Mouse (Mus musculus) thymus, adult 2 months (tissue): Measurements from ENCODE around the gene Cd209d.

ENCODE experiments used
- CTCF ChIP-seq: fragments of 200-500 bp; IDR thresholded peaks from 2 replicates; pipeline ENCODE4 v1.5.1; 2012; ENCODE audit warnings: mild to moderate bottlenecking, control low read depth, low read length, moderate library complexity, borderline replicate concordance; ENCODE audit not compliant: control insufficient read depth, poor library complexity, insufficient read depth; ENCODE audit errors: extremely low read depth
- POLR2A ChIP-seq: fragments of 200-500 bp; IDR thresholded peaks from 2 replicates; pipeline ENCODE4 v1.6.1; 2012; ENCODE audit warnings: mild to moderate bottlenecking, low read length, control low read depth, moderate library complexity; ENCODE audit not compliant: control insufficient read depth, poor library complexity, insufficient read depth; ENCODE audit errors: extremely low read depth

DNA sequence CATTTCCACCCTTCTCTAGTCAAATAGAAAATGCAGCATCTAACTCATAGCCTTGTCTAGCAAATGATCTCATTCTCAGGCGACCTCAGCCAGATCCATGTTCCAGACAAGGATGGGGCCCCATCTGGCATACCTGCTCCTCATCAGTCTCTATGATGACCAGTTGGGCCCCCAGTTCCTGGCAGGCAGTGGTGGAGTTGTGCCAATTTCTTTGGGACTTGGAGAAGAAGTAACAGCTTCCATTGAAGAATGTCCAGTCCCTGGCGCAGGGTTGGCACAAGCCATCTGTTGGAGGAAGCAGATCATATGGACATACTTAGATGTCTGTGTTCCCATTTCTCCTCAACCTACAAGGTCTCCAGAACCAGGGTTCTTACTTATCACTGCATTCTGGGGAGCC, 2.2 kb downstream of the Cd209d start:
- TF ChIP-seq POLR2A (no peak), CTCF (no peak)
